Mouse (Mus musculus) NIH3T3 (cell line): ENCODE results near the gene Aig1.

ENCODE experiments used
- DNase-seq: peaks from one replicate; pipeline ENCODE4 v3.0.0-alpha.2; 2012; ENCODE audit warnings: low read depth

Aig1 gene

DNA sequence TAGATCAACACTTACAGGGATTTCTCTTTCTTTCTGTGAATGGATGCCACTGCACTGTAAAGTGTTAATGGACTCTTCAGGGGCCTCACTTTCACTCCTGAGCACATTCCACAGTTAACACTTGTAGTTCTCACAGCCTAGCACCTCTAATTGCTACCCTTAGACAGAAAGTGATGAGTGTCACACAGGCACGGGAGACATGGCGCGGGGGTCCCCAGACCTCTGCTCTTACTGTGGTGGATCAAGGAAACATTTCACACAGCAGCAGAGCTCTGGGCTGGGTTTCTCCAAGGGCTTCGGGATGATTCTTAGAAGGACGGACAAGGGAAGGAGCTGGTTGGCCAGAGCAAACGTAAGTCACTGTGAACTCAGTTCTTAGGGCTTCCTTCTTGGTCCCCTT is 166.1 kb downstream of the Aig1 start:
- DNase-seq: no peak

DNA sequence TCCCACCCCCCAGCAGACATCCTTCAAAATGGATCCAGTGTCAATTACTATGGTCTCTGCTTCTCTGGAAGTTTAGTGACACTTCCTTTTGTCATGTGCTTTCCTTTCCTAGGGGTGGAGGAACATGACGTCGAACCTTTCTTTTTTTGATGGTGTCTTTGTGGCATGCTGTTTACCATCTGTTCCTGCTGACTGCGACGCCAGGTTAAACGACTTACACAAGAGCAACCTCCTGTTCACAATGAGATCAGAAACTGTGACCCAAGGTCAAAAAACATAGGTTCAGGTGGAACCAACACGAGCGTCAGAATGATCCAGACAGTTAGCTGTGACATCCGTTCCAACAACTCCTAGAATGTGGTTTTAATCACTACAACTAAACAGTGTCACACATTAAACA is 166.7 kb downstream of the Aig1 start:
- no peak for DNase-seq

DNA sequence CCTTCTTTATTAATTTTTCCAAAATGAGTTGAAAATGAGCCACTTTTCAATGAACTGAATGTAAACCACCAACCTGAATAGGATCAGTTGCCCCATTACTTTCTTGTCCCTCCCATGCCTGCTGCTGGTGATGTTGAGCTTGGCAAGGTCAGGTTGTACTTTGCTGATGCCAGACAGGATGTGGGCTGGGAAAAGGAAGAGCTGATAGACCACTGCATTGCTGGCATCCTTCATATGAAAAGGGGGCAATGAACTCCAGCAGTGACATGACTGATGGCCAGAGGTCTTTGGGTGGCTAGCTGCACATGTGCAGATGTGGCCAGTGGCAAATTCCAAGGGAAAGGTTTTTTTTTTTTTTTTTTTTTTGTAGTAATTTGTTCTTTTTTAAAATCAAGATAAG is 172.5 kb downstream of the Aig1 start:
- DNase-seq: no peak

GRCm38 (mm10) chr10:13693276-13693675 is 175.5 kb downstream of the Aig1 start:
- no peak for DNase-seq

DNA sequence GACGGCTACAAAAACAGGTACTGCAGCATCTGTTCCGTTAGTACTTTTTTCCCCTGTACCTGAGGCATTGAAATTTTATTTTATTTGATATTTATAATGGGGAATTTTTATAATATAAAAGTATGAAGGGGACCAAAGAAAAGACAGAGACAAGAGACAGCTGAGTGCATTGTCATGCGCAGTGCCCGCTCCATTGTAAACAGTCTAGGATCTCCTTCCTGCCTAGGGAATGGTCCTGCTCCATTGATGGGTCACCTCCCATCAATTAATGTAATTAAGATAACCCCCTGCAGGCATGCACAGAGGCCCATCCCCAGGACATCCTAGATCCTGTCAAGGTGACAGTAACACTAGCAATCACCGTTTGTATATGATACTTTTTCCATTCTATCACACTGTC is 178.0 kb downstream of the Aig1 start:
- no peak for DNase-seq

DNA sequence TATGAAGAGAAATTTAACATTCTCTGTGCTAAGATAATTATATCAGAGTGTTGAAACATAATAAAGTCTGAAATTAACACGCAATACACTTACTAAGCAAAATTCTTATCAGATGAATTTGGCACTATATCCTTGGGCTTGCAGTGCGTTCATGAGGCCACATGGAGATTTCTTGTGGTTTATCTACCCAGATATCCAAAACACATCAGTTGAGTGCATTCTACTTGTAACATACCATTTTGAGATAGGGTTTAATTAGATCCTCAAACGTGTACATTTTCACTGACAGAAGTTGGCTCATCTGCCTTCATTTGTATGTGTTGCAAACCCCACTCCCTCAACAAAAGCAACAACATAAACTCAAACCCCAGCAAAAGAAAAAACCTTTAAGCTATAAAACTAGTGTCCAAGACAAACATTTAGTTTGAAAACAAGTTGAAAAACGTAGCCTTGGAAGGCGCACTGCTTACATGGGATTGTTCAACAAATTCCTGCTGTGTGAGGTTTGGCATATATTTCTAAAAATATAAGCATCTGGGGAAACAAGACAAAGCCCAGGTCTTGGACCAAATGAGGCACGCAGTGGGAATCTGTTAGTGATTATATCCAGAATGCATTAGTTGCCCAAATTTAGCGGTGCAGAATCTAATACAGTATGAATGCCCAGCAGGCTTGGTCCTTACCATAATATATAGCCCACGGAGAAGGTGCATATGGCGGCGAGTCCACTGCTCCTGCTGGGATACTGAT is 178.8 kb downstream of the Aig1 start:
- peak; percentile 37 for DNase-seq

GRCm38 (mm10) chr10:13688386-13689120 is 180.2 kb downstream of the Aig1 start:
- DNase-seq: no peak

DNA sequence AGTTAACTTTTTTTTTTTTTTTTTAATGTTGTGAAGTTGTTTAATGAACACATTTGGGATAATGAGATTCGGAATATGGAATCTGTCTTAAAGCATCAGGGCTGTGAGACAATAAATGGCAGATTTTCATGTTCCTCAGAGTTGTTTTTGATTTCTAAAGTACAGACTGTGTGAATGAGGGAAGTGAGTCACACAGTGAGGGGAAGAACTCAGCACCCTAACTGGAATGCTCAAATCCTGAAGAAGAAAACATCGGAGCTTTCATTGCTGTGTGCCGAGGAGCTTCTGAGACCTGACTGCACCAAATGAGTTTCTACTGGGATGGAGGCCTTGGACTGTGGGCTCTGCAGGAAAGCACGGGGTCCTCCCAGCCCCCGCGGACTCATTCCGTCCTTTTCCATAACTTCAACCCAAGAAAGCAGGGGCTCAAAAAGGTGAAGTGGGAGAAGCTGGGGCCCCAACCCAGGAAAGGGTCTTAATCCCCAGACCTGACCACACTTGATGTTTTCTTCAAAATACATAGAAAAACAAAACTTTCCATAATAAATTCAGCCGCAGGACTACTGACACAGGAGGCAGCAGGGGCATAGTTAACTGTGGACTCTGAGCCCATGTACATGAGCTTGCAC is 181.5 kb downstream of the Aig1 start:
- DNase-seq: no peak

DNA sequence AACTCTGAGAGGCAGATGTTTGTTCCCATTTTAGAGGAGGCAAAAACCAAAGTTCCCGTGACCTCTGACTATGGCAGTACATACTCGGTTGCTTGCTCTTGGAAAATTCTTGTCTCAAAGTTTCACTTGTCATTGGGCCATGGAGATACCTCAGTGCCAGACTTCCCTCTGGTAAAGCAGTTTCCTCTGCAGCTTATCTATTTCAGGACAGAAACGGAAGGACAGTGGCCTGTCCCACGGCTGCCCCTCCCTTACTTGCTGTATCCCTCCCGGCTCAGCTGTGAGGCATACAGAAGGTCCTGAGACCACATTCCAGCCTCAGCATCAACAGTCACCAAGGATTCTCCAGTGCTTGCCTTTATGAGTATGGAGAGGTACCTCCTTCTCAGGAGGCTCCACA is 182.7 kb downstream of the Aig1 start:
- no peak for DNase-seq

- no peak for DNase-seq
Observed at GRCm38 (mm10) chr10:13685366-13685765, 183.4 kb downstream of the Aig1 start.

DNA sequence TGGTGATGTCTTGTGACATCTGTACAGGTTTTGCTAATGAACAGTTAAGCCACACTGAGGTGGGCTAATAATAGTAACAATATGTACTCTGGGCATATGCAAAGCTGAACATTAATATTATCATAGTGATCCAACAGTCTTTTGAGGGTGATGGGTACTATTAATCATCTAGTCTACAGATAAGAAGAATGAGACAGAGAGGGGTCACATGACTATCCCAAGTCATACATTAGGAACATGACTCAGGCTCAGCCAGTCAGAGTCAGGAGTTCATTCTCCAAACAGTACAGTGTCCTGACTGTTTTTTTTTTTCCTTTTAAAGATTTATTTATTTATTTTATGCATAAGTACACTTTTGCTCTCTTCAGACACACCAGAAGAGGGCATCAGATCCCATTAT is 184.3 kb downstream of the Aig1 start:
- peak; percentile 40 for DNase-seq

GRCm38 (mm10) chr10:13682565-13682964 is 186.2 kb downstream of the Aig1 start:
- no peak for DNase-seq

- DNase-seq: no peak
Observed at GRCm38 (mm10) chr10:13677440-13677839, 191.3 kb downstream of the Aig1 start.

- no peak for DNase-seq
Observed at GRCm38 (mm10) chr10:13675033-13675379, 193.8 kb downstream of the Aig1 start.

- no peak for DNase-seq
Observed at GRCm38 (mm10) chr10:13674304-13675032, 194.3 kb downstream of the Aig1 start.

GRCm38 (mm10) chr10:13667166-13667696 is 201.5 kb downstream of the Aig1 start:
- peak; percentile 95 for DNase-seq

DNA sequence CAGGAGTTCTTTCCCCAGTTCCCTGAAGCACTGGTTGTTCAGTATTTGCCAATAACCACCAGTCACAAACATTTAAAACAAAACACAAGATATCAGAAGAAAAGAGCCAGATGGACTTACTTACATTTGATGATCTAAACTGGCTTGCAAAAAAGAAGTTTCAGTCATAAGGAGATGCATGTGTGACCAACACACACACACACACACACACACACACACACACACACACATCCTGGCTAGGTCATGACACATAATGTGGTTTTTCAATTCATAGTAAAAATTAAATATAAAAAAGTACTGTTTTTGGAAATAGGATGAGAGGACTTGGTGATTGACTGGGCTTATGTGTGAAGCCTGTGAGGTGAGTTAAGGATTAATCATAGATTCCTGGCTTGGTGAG is 205.3 kb downstream of the Aig1 start:
- peak; percentile 80 for DNase-seq

DNA sequence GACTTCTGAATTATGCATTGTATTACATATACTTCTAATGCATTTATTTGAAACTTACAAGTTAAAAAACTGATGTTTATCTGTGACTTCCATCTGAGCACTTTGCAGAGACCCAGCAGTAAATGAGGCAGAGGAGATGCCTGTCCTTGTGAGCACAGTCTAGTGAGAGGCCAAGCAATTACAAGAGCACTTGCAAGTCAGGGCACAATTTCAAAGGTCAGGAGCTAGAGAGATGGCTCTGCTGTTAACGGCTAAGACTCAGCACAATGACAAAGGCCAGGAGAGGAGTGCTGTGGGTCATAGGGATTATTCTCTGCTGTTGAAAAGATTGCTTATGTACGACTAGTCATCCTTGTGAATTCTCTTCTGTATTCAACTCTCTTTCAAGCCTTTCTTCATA is 209.0 kb downstream of the Aig1 start:
- no peak for DNase-seq

- no peak for DNase-seq
Observed at GRCm38 (mm10) chr10:13653739-13654462, 214.9 kb downstream of the Aig1 start.

DNA sequence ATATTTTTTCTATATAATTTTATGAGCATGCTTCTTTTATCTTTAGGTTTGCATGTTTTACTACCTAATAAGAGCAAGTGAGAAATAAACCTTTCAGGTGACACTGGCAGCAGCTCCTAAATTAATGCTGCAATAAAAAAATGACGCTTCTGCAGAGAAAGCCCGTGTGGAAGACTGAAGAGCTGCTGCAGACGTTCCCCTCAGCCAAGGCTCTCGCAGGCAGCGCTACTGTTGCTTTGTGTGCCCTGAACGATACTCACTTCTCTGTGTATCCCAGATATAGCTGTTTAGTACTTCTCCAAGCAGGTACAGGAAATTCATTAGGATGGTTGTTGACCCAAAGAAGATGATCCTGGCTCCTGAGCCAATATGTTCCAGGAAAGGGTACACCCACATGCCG is 215.5 kb downstream of the Aig1 start:
- DNase-seq: no peak

DNA sequence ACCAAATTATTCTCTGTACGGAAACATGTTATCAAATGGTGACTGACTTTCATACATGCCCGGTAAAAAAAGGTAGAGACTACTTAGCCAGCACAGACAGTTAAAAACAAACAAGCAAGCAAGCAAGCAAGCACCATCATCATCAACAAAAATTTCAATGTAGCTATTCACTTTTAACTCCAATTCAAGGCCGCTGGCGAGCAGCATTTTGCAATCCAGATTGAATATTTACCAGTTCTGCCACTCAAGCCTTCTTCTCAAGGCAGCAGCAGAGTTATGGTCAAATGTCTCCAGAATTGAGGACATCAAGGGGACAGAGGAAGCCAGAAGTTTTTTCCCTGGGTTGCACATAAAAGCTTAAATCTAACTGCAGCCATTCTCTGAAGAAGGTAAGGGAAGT is 216.7 kb downstream of the Aig1 start:
- no peak for DNase-seq

- DNase-seq: no peak
Observed at GRCm38 (mm10) chr10:13641750-13642149, 227.0 kb downstream of the Aig1 start.
